Mouse (Mus musculus) liver, embryonic 16.5 days (tissue): ENCODE measurements around the gene Rps6ka2. TPM values are rescaled to one million over a fixed set of nuclear protein-coding genes. Genes with fewer than 3 reads are reported as not detected.

ENCODE experiments used
- ATAC-seq: fragments of 200-750 bp; cut with Nextera tagmentation; 2 replicates; pipeline ENCODE4 v1.8.0; 2017; ENCODE audit warnings: low read depth, mild to moderate bottlenecking, moderate number of reproducible peaks, moderate library complexity
- H3K27ac ChIP-seq: fragments of 300-500 bp; sonication (generic); 2 replicates; pipeline ENCODE4 v1.5.1; 2014; ENCODE audit warnings: mild to moderate bottlenecking, low read length
- H3K27me3 ChIP-seq: fragments of 300-500 bp; sonication (generic); 2 replicates; pipeline ENCODE4 v1.6.1; 2014; ENCODE audit warnings: low read depth, low read length, mixed read lengths; ENCODE audit not compliant: control insufficient read depth, insufficient read depth
- H3K36me3 ChIP-seq: fragments of 300-500 bp; sonication (generic); 2 replicates; pipeline ENCODE4 v1.6.1; 2014; ENCODE audit warnings: mild to moderate bottlenecking; ENCODE audit not compliant: control insufficient read depth, insufficient read depth
- H3K4me1 ChIP-seq: fragments of 300-500 bp; sonication (generic); 2 replicates; pipeline ENCODE4 v1.6.1; 2014; ENCODE audit warnings: low read depth, low read length, mixed read lengths; ENCODE audit not compliant: control insufficient read depth
- H3K4me2 ChIP-seq: fragments of 300-500 bp; sonication (generic); 2 replicates; pipeline ENCODE4 v1.6.1; 2014; ENCODE audit warnings: low read depth, low read length, mixed read lengths
- H3K4me3 ChIP-seq: fragments of 300-500 bp; sonication (generic); 2 replicates; pipeline ENCODE4 v1.5.1; 2014; ENCODE audit warnings: low read depth, mild to moderate bottlenecking, low read length
- H3K9ac ChIP-seq: fragments of 300-500 bp; sonication (generic); 2 replicates; pipeline ENCODE4 v1.6.1; 2014; ENCODE audit warnings: low read depth, low read length
- H3K9me3 ChIP-seq: fragments of 300-500 bp; sonication (generic); replicated peaks from 2 replicates; pipeline ENCODE4 v1.6.1; 2016; ENCODE audit warnings: low read length; ENCODE audit not compliant: control insufficient read depth
- WGBS: fragments of 180-500 bp; shearing (Covaris S2); extraction: QIAGEN DNeasy Blood & Tissue Kit; methylation state at CpG from one replicate; pipeline ENCODE4 v1.1.7; 2014; ENCODE audit not compliant: insufficient replicate concordance; 5-methylcytosine and 5-hydroxymethylcytosine counted together
- polyA plus RNA-seq: library from polyadenylated mRNA; unstranded; fragments of >200 nt; fragmentation: Nextera tagmentation; extraction: Ambion mirVana; gene quantifications from 2 replicates; pipeline ENCODE4 v1.2.1, GENCODE M21; 2015

Rps6ka2 gene
- polyA plus RNA-seq, 1 experiment from 2014 or later, result 1.6 TPM

DNA sequence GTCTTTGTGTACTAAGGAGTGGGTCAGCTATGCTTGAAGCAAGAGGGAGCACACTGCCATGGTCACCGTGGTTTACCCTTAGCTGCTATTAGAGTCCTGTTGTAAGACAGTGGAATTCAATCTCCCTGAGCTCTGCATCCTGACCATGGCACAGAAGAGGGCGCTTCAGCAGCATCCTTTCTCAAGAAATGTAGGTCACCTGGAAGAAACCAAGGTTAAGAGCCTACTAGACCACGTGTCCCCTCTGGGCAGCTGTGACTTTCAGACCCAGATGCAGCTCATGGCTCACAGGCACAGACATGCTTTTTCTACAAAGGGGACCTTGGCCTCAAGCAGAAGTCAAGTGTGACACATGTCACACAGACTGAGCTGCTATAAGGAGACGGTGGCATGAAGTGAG, 27.5 kb upstream of the Rps6ka2 start:
- H3K4me3 ChIP-seq, result no peak overlapping the region
- no peak for ATAC-seq
- H3K27ac ChIP-seq, result no peak overlapping the region
- no peaks in the 10 kb centered on the region for H3K4me1 ChIP-seq
- H3K9me3 ChIP-seq, result no peaks in the 10 kb centered on the region
- H3K9ac ChIP-seq, result no peak overlapping the region
- no peaks in the 10 kb centered on the region for H3K27me3 ChIP-seq
- 41% methylated on average over 4 of the region's 4 CpGs for WGBS
- no peak overlapping the region for H3K4me2 ChIP-seq
- no peaks in the 10 kb centered on the region for H3K36me3 ChIP-seq

DNA sequence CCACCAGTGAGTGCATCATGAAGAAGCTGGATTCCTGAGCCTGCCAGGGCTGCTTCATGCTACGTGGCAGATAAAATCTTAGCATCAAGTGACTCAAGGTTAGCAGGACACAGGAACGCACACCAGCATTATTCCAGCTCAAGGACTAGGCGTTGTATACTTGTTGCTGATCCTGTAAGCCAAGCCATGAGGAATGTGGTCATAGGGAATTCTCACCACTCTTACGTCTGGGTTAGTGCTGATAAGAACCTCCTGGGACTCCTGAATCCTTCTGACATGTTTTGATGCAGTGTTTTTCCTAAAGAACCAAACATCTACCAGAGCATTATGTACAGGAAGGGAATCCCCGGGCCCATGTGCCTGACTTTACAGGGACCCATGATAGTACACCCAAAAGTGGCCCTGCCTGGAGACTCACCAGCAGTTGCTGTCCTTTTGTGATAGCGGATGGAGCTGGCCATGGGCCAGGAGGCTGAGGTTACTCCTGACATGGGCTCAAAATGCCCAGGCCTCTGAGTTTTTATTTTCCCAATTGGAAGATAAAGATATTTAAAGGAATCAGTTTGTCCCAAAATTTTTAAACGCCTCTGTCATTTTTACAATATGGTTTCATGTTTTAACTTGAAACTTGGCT, 25.9 kb upstream of the Rps6ka2 start:
- Histone ChIP-seq H3K4me1 (no peaks in the 10 kb centered on the region), H3K9ac (no peak overlapping the region), H3K4me2 (no peak overlapping the region), H3K27ac (no peak overlapping the region), H3K27me3 (no peaks in the 10 kb centered on the region), H3K36me3 (no peaks in the 10 kb centered on the region), H3K9me3 (no peaks in the 10 kb centered on the region), H3K4me3 (no peak overlapping the region)
- no peak for ATAC-seq
- WGBS, result 47% methylated on average over 7 of the region's 7 CpGs

DNA sequence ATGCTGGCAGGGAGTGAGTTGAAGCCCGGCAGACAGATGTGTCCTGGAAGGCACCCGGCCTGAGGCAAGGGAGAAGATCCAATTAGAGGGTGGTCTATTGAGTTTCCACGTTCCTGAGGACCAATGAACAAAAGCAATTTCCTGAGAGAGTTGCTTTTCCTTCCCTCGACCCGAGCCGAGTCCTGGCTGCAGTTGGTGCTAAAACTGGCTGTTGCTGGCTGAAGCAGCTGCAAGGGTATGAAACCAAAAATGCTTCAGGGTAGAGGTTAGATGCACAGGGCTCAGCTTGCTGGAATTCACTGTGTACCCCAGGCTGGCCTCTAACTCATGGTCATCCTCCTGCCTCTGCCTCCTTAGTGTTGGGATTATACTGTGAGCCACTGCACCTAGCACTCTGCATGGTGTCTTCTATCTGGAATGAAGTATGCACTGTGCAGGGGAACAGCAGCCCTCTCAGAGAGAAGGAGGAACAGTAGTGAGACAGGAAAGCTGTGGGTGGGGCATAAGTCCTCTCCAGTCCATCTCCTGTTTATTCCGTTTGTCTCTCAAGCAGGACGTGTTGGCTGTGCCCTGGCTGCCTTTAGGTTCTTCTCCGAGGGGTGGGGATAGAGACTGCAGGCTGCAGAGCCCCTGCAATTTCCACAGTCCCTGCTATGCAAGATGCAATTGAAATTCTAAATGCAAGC, 24.4 kb upstream of the Rps6ka2 start:
- Histone ChIP-seq H3K27me3 (no peaks in the 10 kb centered on the region), H3K9ac (no peak overlapping the region), H3K9me3 (no peaks in the 10 kb centered on the region), H3K27ac (no peak overlapping the region), H3K4me3 (no peak overlapping the region), H3K4me1 (no peaks in the 10 kb centered on the region), H3K36me3 (no peaks in the 10 kb centered on the region), H3K4me2 (no peak overlapping the region)
- WGBS, result 19% methylated on average over 9 of the region's 9 CpGs
- ATAC-seq, result no peak

DNA sequence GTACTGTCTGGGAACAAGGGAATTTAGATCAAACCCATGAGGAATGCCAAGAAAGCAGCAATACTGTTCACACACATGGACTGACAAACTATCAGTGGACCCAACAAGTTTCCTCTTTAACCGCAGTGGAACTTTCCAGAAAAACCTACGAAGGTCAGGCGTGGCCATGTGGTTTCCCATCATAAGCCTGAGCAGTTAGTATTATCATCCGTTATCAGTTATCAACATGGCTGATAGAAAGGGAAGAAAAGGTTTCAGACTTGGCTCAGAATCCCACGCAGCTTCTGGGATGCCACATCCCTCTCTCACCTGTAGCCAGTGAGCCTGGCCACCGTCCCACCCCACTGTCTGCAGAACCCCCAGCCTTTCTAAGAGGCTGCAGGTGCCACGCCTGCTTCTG, 23.4 kb upstream of the Rps6ka2 start:
- Histone ChIP-seq H3K27ac (no peak overlapping the region), H3K4me2 (no peak overlapping the region), H3K9me3 (no peaks in the 10 kb centered on the region), H3K27me3 (no peaks in the 10 kb centered on the region), H3K9ac (no peak overlapping the region), H3K36me3 (no peaks in the 10 kb centered on the region), H3K4me3 (no peak overlapping the region), H3K4me1 (no peaks in the 10 kb centered on the region)
- WGBS, result 49% methylated on average over 7 of the region's 7 CpGs
- ATAC-seq, result no peak

DNA sequence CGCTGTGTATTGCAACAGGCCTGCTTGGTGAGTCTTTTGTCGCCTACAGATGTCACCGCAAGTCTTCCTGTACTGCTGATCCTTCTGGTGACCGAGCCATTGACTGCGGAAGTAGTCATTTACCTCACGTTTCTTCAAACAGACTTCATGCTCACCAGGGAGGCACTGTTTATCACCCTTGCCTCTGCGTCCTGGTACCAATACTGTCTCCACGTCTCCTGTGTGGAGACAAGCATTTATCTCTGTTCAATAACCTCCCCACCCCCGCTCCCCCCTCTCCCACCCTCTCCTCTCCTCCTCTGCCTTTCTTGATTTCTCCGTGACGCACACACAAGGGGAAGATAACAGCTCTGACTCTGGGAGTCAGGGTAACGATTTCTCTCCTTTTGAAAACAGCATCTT, 22.0 kb upstream of the Rps6ka2 start:
- Histone ChIP-seq H3K4me2 (no peak overlapping the region), H3K4me1 (no peaks in the 10 kb centered on the region), H3K9ac (no peak overlapping the region), H3K36me3 (no peaks in the 10 kb centered on the region), H3K27ac (no peak overlapping the region), H3K27me3 (no peaks in the 10 kb centered on the region), H3K4me3 (no peak overlapping the region), H3K9me3 (no peaks in the 10 kb centered on the region)
- 22% methylated on average over 12 of the region's 12 CpGs for WGBS
- ATAC-seq, result no peak

DNA sequence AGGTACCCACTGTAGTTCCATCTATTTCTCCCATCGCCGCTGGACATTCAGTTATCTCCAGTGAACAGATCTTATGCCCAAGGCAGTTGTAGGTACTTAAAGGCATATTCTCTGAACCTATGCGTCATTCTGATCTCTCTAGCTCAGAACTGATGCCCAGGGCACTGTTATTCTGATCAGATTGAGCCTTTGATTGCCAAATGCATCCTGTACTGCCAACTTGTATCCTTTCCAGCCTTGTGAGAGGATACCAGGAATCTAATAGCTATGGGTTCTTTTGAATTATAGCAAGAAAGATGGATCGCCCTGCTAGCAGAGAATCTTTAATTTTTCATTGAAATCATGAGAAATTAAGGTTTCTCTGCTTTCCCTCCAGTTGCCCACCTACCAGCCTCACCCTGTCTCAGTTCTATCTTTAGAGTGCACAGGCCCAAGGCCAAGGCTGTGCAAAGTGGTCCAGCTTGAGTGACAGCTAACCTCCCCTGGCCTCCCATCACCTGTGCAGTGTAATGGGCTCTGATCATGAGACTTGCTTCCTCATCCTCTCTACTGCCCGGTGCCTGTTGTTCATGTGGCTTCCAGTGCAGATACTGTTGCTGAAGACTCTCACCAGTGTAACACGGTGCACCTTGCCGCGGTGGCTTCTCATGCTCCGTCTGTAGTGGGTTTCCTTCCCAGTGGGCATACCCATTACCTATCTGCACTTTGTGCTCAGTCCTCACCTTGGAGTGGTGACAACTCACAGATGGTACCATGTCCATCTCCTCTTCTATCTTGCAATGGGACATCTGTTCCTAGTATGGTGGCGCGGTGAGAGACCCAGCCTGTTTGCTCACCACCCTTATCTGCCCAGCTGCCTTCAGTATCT, 20.4 kb upstream of the Rps6ka2 start:
- Histone ChIP-seq H3K4me1 (no peaks in the 10 kb centered on the region), H3K36me3 (no peaks in the 10 kb centered on the region), H3K9me3 (no peaks in the 10 kb centered on the region), H3K27ac (no peak overlapping the region), H3K4me2 (no peak overlapping the region), H3K9ac (no peak overlapping the region), H3K27me3 (no peaks in the 10 kb centered on the region), H3K4me3 (no peak overlapping the region)
- ATAC-seq, result no peak
- WGBS, result 75% methylated on average over 11 of the region's 11 CpGs

DNA sequence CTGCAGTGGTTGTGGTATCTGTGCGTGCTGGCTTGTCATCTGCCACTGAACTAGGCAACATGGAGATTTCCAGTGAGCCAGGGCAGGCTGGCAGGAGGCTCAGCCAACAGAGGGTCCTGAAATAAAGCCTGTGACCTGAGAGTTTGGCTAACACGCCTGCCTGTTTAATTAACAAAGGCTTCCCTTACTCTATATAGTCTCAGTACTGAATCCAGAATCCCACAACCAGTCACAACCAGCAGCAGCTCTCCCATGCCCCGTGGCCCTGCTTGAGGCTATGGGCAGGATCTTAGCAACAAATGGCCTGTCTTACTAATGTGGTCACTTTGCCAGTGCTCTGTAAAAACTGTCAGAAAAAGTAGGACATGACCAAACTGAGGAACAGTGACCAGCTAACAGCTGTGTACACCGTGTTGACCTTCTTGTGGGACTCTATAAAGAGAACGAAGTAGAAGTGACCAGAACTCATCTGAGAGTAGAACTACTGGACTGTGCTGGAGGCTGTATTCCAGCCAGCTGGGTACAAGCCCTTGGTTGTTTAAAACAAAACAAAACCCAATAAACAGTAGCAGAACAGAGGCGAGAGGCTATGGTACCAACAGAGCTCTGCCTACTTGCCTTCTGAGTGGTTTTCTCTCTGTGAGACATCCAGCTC, 18.3 kb upstream of the Rps6ka2 start:
- Histone ChIP-seq H3K27me3 (no peaks in the 10 kb centered on the region), H3K36me3 (no peaks in the 10 kb centered on the region), H3K4me3 (no peak overlapping the region), H3K9me3 (no peaks in the 10 kb centered on the region), H3K9ac (no peak overlapping the region), H3K4me1 (no peaks in the 10 kb centered on the region), H3K27ac (no peak overlapping the region), H3K4me2 (no peak overlapping the region)
- 57% methylated on average over 6 of the region's 6 CpGs for WGBS
- ATAC-seq, result no peak

DNA sequence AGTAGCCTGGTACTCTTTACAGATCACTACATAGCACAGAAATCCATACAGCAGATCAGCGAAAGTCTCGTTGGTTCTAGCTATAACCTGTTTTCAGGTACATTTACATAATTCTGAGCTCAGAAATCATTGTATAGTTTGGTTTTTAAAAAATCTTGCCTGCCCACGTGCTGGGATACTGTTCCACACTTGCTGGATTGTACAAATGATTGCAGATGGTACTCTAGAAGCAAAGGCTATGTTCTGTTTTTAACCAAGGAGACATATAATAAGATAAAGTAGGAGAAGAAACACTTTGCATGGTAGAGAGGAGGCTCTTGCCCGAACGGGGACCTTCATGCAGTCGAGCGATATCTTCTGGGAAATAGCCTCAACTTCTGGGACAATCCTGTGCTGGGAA, 17.3 kb upstream of the Rps6ka2 start:
- Histone ChIP-seq H3K4me1 (no peaks in the 10 kb centered on the region), H3K4me2 (no peak overlapping the region), H3K27me3 (no peaks in the 10 kb centered on the region), H3K9ac (no peak overlapping the region), H3K9me3 (no peaks in the 10 kb centered on the region), H3K36me3 (no peaks in the 10 kb centered on the region), H3K27ac (no peak overlapping the region), H3K4me3 (no peak overlapping the region)
- WGBS, result 68% methylated on average over 7 of the region's 7 CpGs
- no peak for ATAC-seq
